Mouse (Mus musculus): Measurements from ENCODE around the gene Gm10310. TPM values are rescaled to one million over a fixed set of nuclear protein-coding genes. Genes with fewer than 3 reads are reported as not detected.

Gm10310 gene
- polyA plus RNA-seq, 1 experiment from 2014 or later = not detected

Other genes with a start within 250 kb of the Gm10310 start
- not detected in 2 replicates for gene Olfr806, start 243.1 kb downstream of the Gm10310 start, polyA plus RNA-seq (2016; fragmentation: Nextera tagmentation; extraction: Ambion mirVana)
- gene Olfr807, start 227.3 kb downstream of the Gm10310 start, polyA plus RNA-seq (2016; fragmentation: Nextera tagmentation; extraction: Ambion mirVana) = not detected in 2 replicates
- not detected in 2 replicates for gene Olfr808, start 219.6 kb downstream of the Gm10310 start, polyA plus RNA-seq (2016; fragmentation: Nextera tagmentation; extraction: Ambion mirVana)
- not detected in 2 replicates for gene Olfr809, start 210.4 kb downstream of the Gm10310 start, polyA plus RNA-seq (2016; fragmentation: Nextera tagmentation; extraction: Ambion mirVana)
- gene Olfr810, start 190.1 kb downstream of the Gm10310 start, polyA plus RNA-seq (2016; fragmentation: Nextera tagmentation; extraction: Ambion mirVana) = not detected in 2 replicates
- gene Olfr811, start 180.7 kb downstream of the Gm10310 start, polyA plus RNA-seq (2016; fragmentation: Nextera tagmentation; extraction: Ambion mirVana) = not detected in 2 replicates
- gene Olfr812, start 139.0 kb downstream of the Gm10310 start, polyA plus RNA-seq (2016; fragmentation: Nextera tagmentation; extraction: Ambion mirVana) = not detected in 2 replicates
- not detected in 2 replicates for gene Olfr813, start 129.7 kb downstream of the Gm10310 start, polyA plus RNA-seq (2016; fragmentation: Nextera tagmentation; extraction: Ambion mirVana)
- gene Olfr814, start 105.2 kb downstream of the Gm10310 start, polyA plus RNA-seq (2016; fragmentation: Nextera tagmentation; extraction: Ambion mirVana) = not detected in 2 replicates
- not detected in 2 replicates for gene Olfr815, start 79.2 kb downstream of the Gm10310 start, polyA plus RNA-seq (2016; fragmentation: Nextera tagmentation; extraction: Ambion mirVana)
- not detected in 2 replicates for gene Olfr816, start 69.5 kb downstream of the Gm10310 start, polyA plus RNA-seq (2016; fragmentation: Nextera tagmentation; extraction: Ambion mirVana)
- gene Olfr818, start 36.0 kb downstream of the Gm10310 start, polyA plus RNA-seq (2016; fragmentation: Nextera tagmentation; extraction: Ambion mirVana) = not detected in 2 replicates
- gene Olfr819, start 17.8 kb downstream of the Gm10310 start, polyA plus RNA-seq (2016; fragmentation: Nextera tagmentation; extraction: Ambion mirVana) = not detected in 2 replicates
- not detected in 2 replicates for gene Olfr247, start 8.9 kb downstream of the Gm10310 start, polyA plus RNA-seq (2016; fragmentation: Nextera tagmentation; extraction: Ambion mirVana)
- gene Olfr820, start 27.6 kb upstream of the Gm10310 start, polyA plus RNA-seq (2016; fragmentation: Nextera tagmentation; extraction: Ambion mirVana) = not detected in 2 replicates
- not detected in 2 replicates for gene Olfr821, start 45.3 kb upstream of the Gm10310 start, polyA plus RNA-seq (2016; fragmentation: Nextera tagmentation; extraction: Ambion mirVana)
- not detected in 2 replicates for gene Olfr822, start 86.1 kb upstream of the Gm10310 start, polyA plus RNA-seq (2016; fragmentation: Nextera tagmentation; extraction: Ambion mirVana)
- gene Olfr823, start 130.3 kb upstream of the Gm10310 start, polyA plus RNA-seq (2016; fragmentation: Nextera tagmentation; extraction: Ambion mirVana) = not detected in 2 replicates
- not detected in 2 replicates for gene Olfr824, start 144.9 kb upstream of the Gm10310 start, polyA plus RNA-seq (2016; fragmentation: Nextera tagmentation; extraction: Ambion mirVana)
- not detected in 2 replicates for gene Olfr825, start 181.7 kb upstream of the Gm10310 start, polyA plus RNA-seq (2016; fragmentation: Nextera tagmentation; extraction: Ambion mirVana)
- not detected in 2 replicates for gene Olfr826, start 199.1 kb upstream of the Gm10310 start, polyA plus RNA-seq (2016; fragmentation: Nextera tagmentation; extraction: Ambion mirVana)
- not detected in 2 replicates for gene Olfr827, start 229.3 kb upstream of the Gm10310 start, polyA plus RNA-seq (2016; fragmentation: Nextera tagmentation; extraction: Ambion mirVana)

All from heart, embryonic 12.5 days (tissue).